Mouse (Mus musculus): ENCODE results near the gene 4930402H24Rik. TPM values are rescaled to one million over a fixed set of nuclear protein-coding genes. Genes with fewer than 3 reads are reported as not detected.

The 4930402H24Rik gene
- polyA plus RNA-seq, 1 experiment from 2014 or later: 32.2 TPM

GRCm38 (mm10) chr2:130911691-130912090, 5.5 kb upstream of the 4930402H24Rik start:
- no peak overlapping the region for H3K4me3 ChIP-seq
- DNase-seq (ENCODE audit: low spot score): no peak
- 66% methylated on average over 1 of the region's 1 CpGs for WGBS
- no peaks in the 10 kb centered on the region for H3K27me3 ChIP-seq (replicated peaks; ENCODE audit: low read depth, poor library complexity, severe bottlenecking)
- H3K9me3 ChIP-seq: no peaks in the 10 kb centered on the region
- H3K36me3 ChIP-seq (replicated peaks): no peaks in the 10 kb centered on the region
- peaks cover 24% of the 10 kb centered on the region for H3K4me1 ChIP-seq
- H3K27ac ChIP-seq (replicated peaks): no peak overlapping the region

GRCm38 (mm10) chr2:130906584-130907315, 544 bp upstream of the 4930402H24Rik start:
- DNase-seq (ENCODE audit: low spot score): no peak
- Histone ChIP-seq H3K9me3 (no peaks in the 10 kb centered on the region), H3K4me3 (peak overlapping the region; percentile 95), H3K27me3 (replicated peaks; ENCODE audit: low read depth, poor library complexity, severe bottlenecking) (no peaks in the 10 kb centered on the region), H3K27ac (replicated peaks) (peak overlapping the region; percentile 86), H3K36me3 (replicated peaks) (no peaks in the 10 kb centered on the region), H3K4me1 (peaks cover 23% of the 10 kb centered on the region)
- WGBS: under 1% methylated on average over 58 of the region's 58 CpGs

DNA sequence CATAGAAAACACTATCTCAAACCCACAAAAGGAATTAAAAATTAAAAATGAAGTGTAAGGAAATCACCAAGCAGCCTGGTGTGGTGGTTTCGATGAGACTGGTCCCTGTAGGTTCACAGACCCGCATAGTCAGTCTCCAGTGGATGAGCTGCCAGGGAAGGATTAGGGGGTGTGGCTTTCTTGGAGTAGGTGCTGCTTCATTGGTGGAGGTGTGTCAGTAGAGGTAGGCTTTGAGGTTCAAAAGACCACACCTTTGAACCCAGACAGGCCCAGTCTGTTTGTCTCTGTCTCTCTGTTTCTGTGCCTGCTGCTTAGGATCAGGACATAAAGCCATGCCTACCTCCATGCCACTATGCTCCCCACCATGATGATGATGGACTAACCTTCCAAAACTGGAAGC, 7.4 kb downstream of the 4930402H24Rik start:
- Histone ChIP-seq H3K27ac (replicated peaks) (no peak overlapping the region), H3K4me3 (no peak overlapping the region), H3K4me1 (no peaks in the 10 kb centered on the region), H3K9me3 (no peaks in the 10 kb centered on the region), H3K36me3 (replicated peaks) (peaks cover 10% of the 10 kb centered on the region; the same call in 1 of the 2 replicates), H3K27me3 (replicated peaks; ENCODE audit: low read depth, poor library complexity, severe bottlenecking) (no peaks in the 10 kb centered on the region)
- no peak for DNase-seq (ENCODE audit: low spot score)
- 87% methylated on average over 2 of the region's 2 CpGs for WGBS

DNA sequence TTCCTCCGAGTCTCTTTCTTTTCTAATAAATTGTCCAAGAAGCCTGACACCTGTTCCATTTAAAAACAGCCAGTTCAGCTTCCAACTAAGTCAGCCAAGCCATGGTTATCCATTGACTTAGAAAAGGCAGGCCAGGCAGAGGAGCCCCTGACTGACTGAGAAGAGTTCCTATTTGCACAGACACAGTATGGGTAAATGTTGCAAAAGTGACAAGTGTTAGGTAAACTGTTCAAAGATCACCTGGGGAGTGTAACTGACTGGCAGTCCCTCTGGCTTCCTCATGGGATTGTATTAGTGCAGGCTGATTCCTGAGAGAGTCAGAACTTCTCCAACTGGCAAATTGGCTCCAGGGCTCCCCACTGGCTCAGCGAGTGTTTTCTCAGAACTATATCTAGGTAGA, 8.3 kb downstream of the 4930402H24Rik start:
- 86% methylated on average over 2 of the region's 2 CpGs for WGBS
- Histone ChIP-seq H3K27me3 (replicated peaks; ENCODE audit: low read depth, poor library complexity, severe bottlenecking) (no peaks in the 10 kb centered on the region), H3K36me3 (replicated peaks) (peaks cover 11% of the 10 kb centered on the region; the same call in 1 of the 2 replicates), H3K4me3 (no peak overlapping the region), H3K9me3 (no peaks in the 10 kb centered on the region), H3K27ac (replicated peaks) (no peak overlapping the region), H3K4me1 (no peaks in the 10 kb centered on the region)
- no peak for DNase-seq (ENCODE audit: low spot score)

- WGBS: 96% methylated on average over 2 of the region's 2 CpGs
- Histone ChIP-seq H3K4me3 (no peak overlapping the region), H3K4me1 (no peaks in the 10 kb centered on the region), H3K9me3 (no peaks in the 10 kb centered on the region), H3K36me3 (replicated peaks) (peaks cover 11% of the 10 kb centered on the region; the same call in 1 of the 2 replicates), H3K27me3 (replicated peaks; ENCODE audit: low read depth, poor library complexity, severe bottlenecking) (no peaks in the 10 kb centered on the region), H3K27ac (replicated peaks) (no peak overlapping the region)
- no peak for DNase-seq (ENCODE audit: low spot score)
Observed at GRCm38 (mm10) chr2:130896944-130897343, 9.3 kb downstream of the 4930402H24Rik start.

DNA sequence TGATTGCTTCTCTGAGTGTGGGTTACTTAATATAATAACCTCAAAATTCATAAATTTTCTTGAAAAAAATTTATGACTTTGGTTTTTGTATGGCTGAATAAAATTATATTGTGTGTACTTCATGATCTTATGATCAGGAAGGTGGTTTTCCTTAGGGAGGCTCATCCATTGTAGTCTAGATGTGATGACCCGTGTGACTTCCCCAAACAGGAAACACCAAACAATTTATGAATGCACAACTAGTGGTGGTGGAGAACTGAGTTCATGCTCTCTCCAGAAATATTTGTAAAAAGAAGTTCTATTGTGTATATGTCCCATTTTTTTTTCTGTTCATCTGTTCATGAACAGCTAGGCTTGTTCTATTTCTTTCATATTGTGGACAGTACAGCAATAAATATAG, 18.8 kb downstream of the 4930402H24Rik start:
- 80% methylated on average over 1 of the region's 1 CpGs for WGBS
- Histone ChIP-seq H3K27me3 (replicated peaks; ENCODE audit: low read depth, poor library complexity, severe bottlenecking) (no peaks in the 10 kb centered on the region), H3K36me3 (replicated peaks) (peaks cover 5% of the 10 kb centered on the region; the same call in 1 of the 2 replicates), H3K27ac (replicated peaks) (no peak overlapping the region), H3K4me3 (no peak overlapping the region), H3K9me3 (no peaks in the 10 kb centered on the region), H3K4me1 (no peaks in the 10 kb centered on the region)
- DNase-seq (ENCODE audit: low spot score): no peak

- peaks cover 5% of the 10 kb centered on the region; the same call in 1 of the 2 replicates for H3K36me3 ChIP-seq (replicated peaks)
- DNase-seq (ENCODE audit: low spot score): no peak
- H3K9me3 ChIP-seq: no peaks in the 10 kb centered on the region
- no peak overlapping the region for H3K27ac ChIP-seq (replicated peaks)
- H3K4me3 ChIP-seq: no peak overlapping the region
- H3K4me1 ChIP-seq: no peaks in the 10 kb centered on the region
- H3K27me3 ChIP-seq (replicated peaks; ENCODE audit: low read depth, poor library complexity, severe bottlenecking): no peaks in the 10 kb centered on the region
Observed at GRCm38 (mm10) chr2:130886983-130887382, 19.2 kb downstream of the 4930402H24Rik start.

GRCm38 (mm10) chr2:130877376-130877775, 28.8 kb downstream of the 4930402H24Rik start:
- WGBS: 53% methylated on average over 3 of the region's 3 CpGs
- no peak for DNase-seq (ENCODE audit: low spot score)
- no peak overlapping the region for H3K4me3 ChIP-seq

GRCm38 (mm10) chr2:130870916-130871315, 35.3 kb downstream of the 4930402H24Rik start:
- no peaks in the 10 kb centered on the region for H3K27me3 ChIP-seq (replicated peaks; ENCODE audit: low read depth, poor library complexity, severe bottlenecking)
- H3K27ac ChIP-seq (replicated peaks): no peak overlapping the region
- H3K9me3 ChIP-seq: no peaks in the 10 kb centered on the region
- 91% methylated on average over 5 of the region's 5 CpGs for WGBS
- H3K36me3 ChIP-seq (replicated peaks): no peaks in the 10 kb centered on the region
- DNase-seq (ENCODE audit: low spot score): no peak
- no peak overlapping the region for H3K4me3 ChIP-seq
- peaks cover 2% of the 10 kb centered on the region for H3K4me1 ChIP-seq

More at GRCm38 (mm10) chr2:130877376-130877775, 28.8 kb downstream of the 4930402H24Rik start:
- Histone ChIP-seq H3K36me3 (replicated peaks) (0 out of 2 replicates have a peak, but pooled peaks cover 4% of the 10 kb centered on the region), H3K4me1 (peaks cover 13% of the 10 kb centered on the region), H3K27ac (replicated peaks) (no peak overlapping the region), H3K27me3 (replicated peaks; ENCODE audit: low read depth, poor library complexity, severe bottlenecking) (no peaks in the 10 kb centered on the region), H3K9me3 (no peaks in the 10 kb centered on the region)

DNA sequence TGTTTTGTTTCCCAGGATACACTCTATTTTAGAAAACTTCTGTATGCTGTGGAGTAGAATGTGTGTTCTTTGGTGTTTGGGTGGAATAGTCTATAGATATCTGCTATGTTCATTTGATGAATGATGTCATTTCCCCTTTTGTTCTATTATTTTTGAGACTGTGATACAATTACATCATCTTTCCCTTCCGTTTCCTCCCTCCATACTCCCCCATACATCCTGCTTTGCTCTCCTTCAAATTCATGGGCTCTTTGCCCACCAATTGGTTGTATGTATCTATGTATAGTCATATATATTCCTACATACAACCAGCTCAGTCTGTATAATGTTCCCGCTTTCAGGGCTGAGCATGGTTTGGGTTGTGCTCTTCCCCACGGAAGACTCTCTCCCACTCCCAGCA, 44.1 kb downstream of the 4930402H24Rik start:
- Histone ChIP-seq H3K9me3 (no peaks in the 10 kb centered on the region), H3K27me3 (replicated peaks; ENCODE audit: low read depth, poor library complexity, severe bottlenecking) (no peaks in the 10 kb centered on the region), H3K27ac (replicated peaks) (no peak overlapping the region), H3K4me1 (no peaks in the 10 kb centered on the region), H3K36me3 (replicated peaks) (no peaks in the 10 kb centered on the region), H3K4me3 (no peak overlapping the region)
- DNase-seq (ENCODE audit: low spot score): no peak
- WGBS: 86% methylated on average over 3 of the region's 3 CpGs

DNA sequence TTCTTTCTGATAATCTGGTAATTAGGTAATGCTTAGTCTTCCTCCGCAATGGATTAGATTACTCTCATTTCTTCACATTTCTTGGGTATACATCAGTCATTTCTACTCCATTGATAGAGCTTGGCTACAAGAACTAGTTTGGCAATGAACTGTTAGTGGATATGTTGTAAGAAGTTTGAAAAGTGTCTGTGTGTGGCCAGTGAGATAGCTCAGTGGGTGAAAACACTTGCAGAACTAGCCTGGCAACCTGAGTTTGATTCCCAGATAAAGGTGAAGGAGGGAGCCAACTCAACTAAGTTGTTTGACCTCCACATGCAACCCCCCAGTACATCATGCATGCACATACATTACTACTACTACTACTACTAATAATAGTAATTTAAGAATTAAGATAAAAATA, 53.2 kb downstream of the 4930402H24Rik start:
- no peaks in the 10 kb centered on the region for H3K36me3 ChIP-seq (replicated peaks)
- H3K9me3 ChIP-seq: no peaks in the 10 kb centered on the region
- H3K4me1 ChIP-seq: no peaks in the 10 kb centered on the region
- no peaks in the 10 kb centered on the region for H3K27me3 ChIP-seq (replicated peaks; ENCODE audit: low read depth, poor library complexity, severe bottlenecking)
- WGBS: 95% methylated on average over 1 of the region's 1 CpGs
- no peak overlapping the region for H3K4me3 ChIP-seq
- DNase-seq (ENCODE audit: low spot score): no peak
- H3K27ac ChIP-seq (replicated peaks): no peak overlapping the region

- Histone ChIP-seq H3K27ac (replicated peaks) (no peak overlapping the region), H3K4me1 (no peaks in the 10 kb centered on the region)
- 86% methylated on average over 9 of the region's 9 CpGs for WGBS
Observed at GRCm38 (mm10) chr2:130851363-130852246, 54.6 kb downstream of the 4930402H24Rik start.

More at GRCm38 (mm10) chr2:130851363-130852246, 54.6 kb downstream of the 4930402H24Rik start:
- H3K36me3 ChIP-seq (replicated peaks): no peaks in the 10 kb centered on the region
- no peaks in the 10 kb centered on the region for H3K9me3 ChIP-seq
- DNase-seq (ENCODE audit: low spot score): no peak
- no peak overlapping the region for H3K4me3 ChIP-seq
- no peaks in the 10 kb centered on the region for H3K27me3 ChIP-seq (replicated peaks; ENCODE audit: low read depth, poor library complexity, severe bottlenecking)

Data from embryonic facial prominence, embryonic 10.5 days (tissue).